Mouse (Mus musculus): ENCODE results near the gene Casq2. TPM values are rescaled to one million over a fixed set of nuclear protein-coding genes. Genes with fewer than 3 reads are reported as not detected.

Gene Casq2
- total RNA-seq (2012; rRNA removed) (not detected in 2 replicates), polyA plus RNA-seq (2012; ENCODE audit: insufficient read depth in 1 of 2, insufficient read length in 2 of 2, low read depth in 1 of 2, low replicate concordance in 2 of 2, missing spikeins in 1 of 2) (not detected)

- Histone ChIP-seq H3K4me3 (ENCODE audit: control insufficient read depth in 1 of 2, insufficient read depth in 1 of 2, low read depth in 2 of 2, low read length in 2 of 2) (no peak within 1 kb of the TSS), H3K9me3 (replicated peaks; ENCODE audit: insufficient read depth, low read length) (no peaks in the 10 kb centered on the region), H3K27me3 (ENCODE audit: control insufficient read depth in 1 of 2, insufficient read depth in 2 of 2, low read length in 2 of 2) (no peaks in the 10 kb centered on the region; a peak in 1 of 4 replicates), H3K9ac (ENCODE audit: control insufficient read depth, low read depth, low read length, poor library complexity, severe bottlenecking) (no peak within 1 kb of the TSS), H3K36me3 (ENCODE audit: control insufficient read depth in 1 of 2, insufficient read depth in 2 of 2, low read length in 2 of 2) (no peaks in the 10 kb centered on the region), H3K27ac (ENCODE audit: control insufficient read depth, low read depth, low read length) (no peak within 1 kb of the TSS), H3K79me2 (ENCODE audit: control insufficient read depth, insufficient read depth, low read length, poor library complexity) (no peaks in the 10 kb centered on the region), H3K4me1 (ENCODE audit: control insufficient read depth in 1 of 2, insufficient read depth in 2 of 2, low read length in 2 of 2) (no peaks in the 10 kb centered on the region)
- TF ChIP-seq EP300 (IDR thresholded peaks at IDR 0.05; ENCODE audit: low read depth in 1 of 2, low read length in 2 of 2) = no peak
- no peak for TF ChIP-seq CHD1 (IDR thresholded peaks at IDR 0.05; ENCODE audit: low read depth, low read length)
- no peak for TF ChIP-seq JUND (IDR thresholded peaks at IDR 0.05; ENCODE audit: low read depth, low read length)
- TF ChIP-seq CTCF (IDR thresholded peaks at IDR 0.05 in 2 of 3, conservative IDR thresholded peaks at IDR 0.05 in 1 of 3; ENCODE audit: control insufficient read depth in 1 of 3, insufficient read depth in 1 of 3, low read depth in 2 of 3, low read length in 3 of 3, poor library complexity in 1 of 3, severe bottlenecking in 1 of 3) = no peak
- TF ChIP-seq MAX (IDR thresholded peaks at IDR 0.05; ENCODE audit: low read length) = no peak
- TF ChIP-seq USF1 (IDR thresholded peaks at IDR 0.05; ENCODE audit: low read depth, low read length) = no peak
- no peak for TF ChIP-seq KAT2A (conservative IDR thresholded peaks at IDR 0.05; ENCODE audit: low read depth, low read length)
- TF ChIP-seq BHLHE40 (IDR thresholded peaks at IDR 0.05; ENCODE audit: borderline replicate concordance, low read depth, low read length) = no peak
- no peak for TF ChIP-seq ETS1 (IDR thresholded peaks at IDR 0.05; ENCODE audit: low read depth, low read length)
- no peak for TF ChIP-seq SIN3A (IDR thresholded peaks at IDR 0.05; ENCODE audit: low read length)
- no peak for TF ChIP-seq MAFK (IDR thresholded peaks at IDR 0.05; ENCODE audit: borderline replicate concordance, low read depth, low read length)
- TF ChIP-seq ZC3H11A (IDR thresholded peaks at IDR 0.05; ENCODE audit: low read depth, low read length) = no peak
- no peak for TF ChIP-seq ELF1 (IDR thresholded peaks at IDR 0.05; ENCODE audit: low read depth, low read length)
- DNase-seq (ENCODE audit: low read depth, low spot score) = no peak
Measured at GRCm38 (mm10) chr3:102086283-102086682, at the start of gene Casq2. Casq2 (plus strand) TSS chr3:102086415.

DNA sequence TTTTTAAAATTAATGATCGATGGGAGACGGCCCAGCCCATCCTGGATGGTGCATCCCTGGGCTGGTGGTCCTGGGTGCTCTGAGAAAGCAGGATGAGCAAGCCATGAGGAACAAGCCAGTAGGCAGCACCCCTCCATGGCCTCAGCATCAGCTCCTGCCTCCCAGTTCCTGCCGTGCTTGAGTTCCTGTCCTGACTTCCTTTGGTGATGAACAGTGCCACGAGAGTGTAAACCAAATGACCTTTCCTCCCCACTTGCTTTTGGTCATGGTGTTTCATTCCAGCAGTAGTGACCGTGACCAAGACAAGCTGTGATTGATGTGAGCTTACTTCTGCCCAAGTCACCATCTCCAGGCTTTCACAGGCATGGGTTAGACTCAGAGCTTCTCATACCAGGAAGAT lies 48.4 kb upstream of the Casq2 start:
- no peaks in the 10 kb centered on the region for H3K79me2 ChIP-seq (ENCODE audit: control insufficient read depth, insufficient read depth, low read length, poor library complexity)
- no peaks in the 10 kb centered on the region for H3K9me3 ChIP-seq (replicated peaks; ENCODE audit: insufficient read depth, low read length)
- H3K9ac ChIP-seq (ENCODE audit: control insufficient read depth, low read depth, low read length, poor library complexity, severe bottlenecking) = no peak overlapping the region
- H3K36me3 ChIP-seq (ENCODE audit: control insufficient read depth in 1 of 2, insufficient read depth in 2 of 2, low read length in 2 of 2) = no peaks in the 10 kb centered on the region
- TF ChIP-seq MYC (IDR thresholded peaks at IDR 0.05; ENCODE audit: low read depth, low read length) (no peak), EP300 (IDR thresholded peaks at IDR 0.05; ENCODE audit: low read depth in 1 of 2, low read length in 2 of 2) (no peak), MAX (IDR thresholded peaks at IDR 0.05; ENCODE audit: low read length) (no peak), SMC3 (IDR thresholded peaks at IDR 0.05; ENCODE audit: low read depth, low read length) (no peak), JUND (IDR thresholded peaks at IDR 0.05; ENCODE audit: low read depth, low read length) (no peak), KAT2A (conservative IDR thresholded peaks at IDR 0.05; ENCODE audit: low read depth, low read length) (no peak), MXI1 (IDR thresholded peaks at IDR 0.05; ENCODE audit: low read depth, low read length) (no peak), TBP (IDR thresholded peaks at IDR 0.05; ENCODE audit: low read depth, low read length) (no peak)
- no peak overlapping the region for H3K27ac ChIP-seq (ENCODE audit: control insufficient read depth, low read depth, low read length)
- no peak overlapping the region for H3K4me3 ChIP-seq (ENCODE audit: control insufficient read depth in 1 of 2, insufficient read depth in 1 of 2, low read depth in 2 of 2, low read length in 2 of 2)
- no peaks in the 10 kb centered on the region for H3K27me3 ChIP-seq (ENCODE audit: control insufficient read depth in 1 of 2, insufficient read depth in 2 of 2, low read length in 2 of 2)
- no peak for DNase-seq (ENCODE audit: low read depth, low spot score)
- no peaks in the 10 kb centered on the region for H3K4me1 ChIP-seq (ENCODE audit: control insufficient read depth in 1 of 2, insufficient read depth in 2 of 2, low read length in 2 of 2)

All from MEL (cell line).